Mouse (Mus musculus): ENCODE data around the gene Creld1.

The Creld1 gene

DNA sequence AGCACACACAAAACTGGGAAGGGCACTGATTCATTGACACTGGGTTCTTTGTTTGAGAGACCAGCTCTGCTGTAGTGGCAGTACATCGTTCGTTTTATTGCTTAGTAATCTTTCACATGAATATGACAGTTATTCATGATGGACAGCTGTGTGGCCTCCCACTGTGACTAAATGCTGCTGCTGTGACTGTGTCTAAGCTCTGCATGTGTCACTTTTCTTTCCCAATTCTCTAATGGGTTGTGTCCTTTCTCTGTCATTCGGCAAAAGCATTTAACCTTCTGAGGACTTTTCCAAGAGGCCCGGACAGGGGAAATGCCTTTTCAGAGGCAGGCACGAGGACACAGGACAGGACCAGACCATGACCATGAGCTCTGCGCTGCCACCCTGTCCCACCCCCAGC lies 30.8 kb downstream of the Creld1 start:
- DNase-seq = no peak

DNA sequence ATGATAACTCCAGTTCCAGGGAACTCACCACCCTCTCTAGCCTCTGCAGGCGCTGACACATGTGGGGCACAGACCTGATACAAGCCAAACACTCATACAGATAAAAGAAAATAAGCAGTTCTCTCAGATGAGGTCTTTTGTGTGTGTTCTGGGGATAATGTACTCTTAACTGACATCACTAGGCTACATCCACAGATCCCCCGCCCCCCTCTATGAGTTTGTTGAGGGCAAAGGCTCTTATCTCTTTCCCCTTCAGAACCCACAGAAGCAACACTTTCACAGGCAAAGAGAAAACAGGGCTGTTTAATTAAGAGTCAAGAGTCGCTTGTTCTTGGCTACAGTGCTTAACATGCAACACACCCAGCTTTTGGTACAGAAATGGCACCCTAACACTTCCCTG lies 31.5 kb downstream of the Creld1 start:
- DNase-seq = no peak

DNA sequence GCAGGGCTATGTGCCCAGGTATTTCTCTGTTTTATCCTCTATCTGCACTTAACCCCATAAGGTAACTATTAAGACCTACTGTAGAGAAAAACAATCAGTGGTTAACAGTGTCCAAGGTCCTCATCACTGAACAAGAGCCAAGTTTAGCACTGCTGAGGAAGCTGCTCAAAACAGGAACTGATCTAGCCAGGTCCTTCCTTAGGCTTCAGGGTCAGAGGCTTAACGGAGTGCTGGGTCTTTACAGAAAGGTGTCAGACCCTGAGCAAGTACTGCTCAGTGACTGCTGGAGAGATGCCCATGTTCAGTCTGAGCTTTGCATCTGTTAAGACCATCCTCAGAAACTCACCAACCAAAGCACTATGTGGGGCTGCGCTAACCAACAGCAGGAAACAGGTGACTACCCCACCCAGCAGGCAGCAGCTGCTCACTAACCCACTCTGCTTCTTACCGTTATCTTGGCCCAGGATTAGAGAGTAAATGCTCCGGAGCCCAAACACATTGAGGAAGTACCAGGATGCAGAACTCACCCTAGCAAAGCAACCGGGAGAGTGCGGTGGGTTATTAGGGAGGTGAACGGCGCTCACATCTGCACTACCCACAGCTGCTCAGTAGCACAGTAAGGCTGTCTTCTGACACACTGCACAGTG lies 34.5 kb downstream of the Creld1 start:
- DNase-seq = no peak

DNA sequence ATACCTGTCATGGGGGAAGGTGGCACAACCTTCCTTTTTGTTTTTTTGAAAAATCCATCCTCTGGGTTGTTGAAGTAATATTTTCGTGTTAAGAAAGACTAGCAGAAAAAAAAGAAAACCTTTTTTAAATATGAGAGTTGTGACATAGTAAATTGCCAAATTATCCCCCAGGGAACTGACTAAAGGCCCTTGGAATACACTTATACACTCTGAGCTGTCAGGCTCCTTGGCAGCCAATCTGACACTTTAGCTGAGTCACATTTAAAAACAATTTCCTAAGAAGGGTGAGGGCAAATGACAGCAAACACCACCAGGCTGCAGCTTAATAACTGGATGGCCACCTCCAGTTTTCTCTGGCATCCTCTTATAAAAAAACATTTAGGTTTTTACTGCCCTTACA lies 39.2 kb downstream of the Creld1 start:
- no peak for DNase-seq

DNA sequence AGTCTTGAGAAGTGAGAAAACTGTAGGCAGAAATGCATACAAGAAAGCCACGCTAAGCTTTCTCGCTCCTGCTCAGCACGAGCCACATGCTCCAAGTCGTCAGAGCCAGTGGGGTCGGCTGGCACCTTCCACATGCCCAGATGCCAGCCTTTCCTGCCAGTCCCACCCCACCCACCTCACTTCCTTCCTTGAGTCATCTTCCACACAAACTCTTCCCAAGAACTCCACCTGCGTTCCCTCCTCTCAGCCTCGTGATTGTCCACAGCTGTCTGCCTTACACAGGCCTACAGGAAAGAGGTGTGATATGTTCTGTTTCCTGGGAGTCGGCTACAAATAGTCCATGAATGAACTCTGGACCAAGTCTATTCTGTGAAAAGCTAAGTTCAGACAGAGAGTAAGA lies 40.3 kb downstream of the Creld1 start:
- no peak for DNase-seq

DNA sequence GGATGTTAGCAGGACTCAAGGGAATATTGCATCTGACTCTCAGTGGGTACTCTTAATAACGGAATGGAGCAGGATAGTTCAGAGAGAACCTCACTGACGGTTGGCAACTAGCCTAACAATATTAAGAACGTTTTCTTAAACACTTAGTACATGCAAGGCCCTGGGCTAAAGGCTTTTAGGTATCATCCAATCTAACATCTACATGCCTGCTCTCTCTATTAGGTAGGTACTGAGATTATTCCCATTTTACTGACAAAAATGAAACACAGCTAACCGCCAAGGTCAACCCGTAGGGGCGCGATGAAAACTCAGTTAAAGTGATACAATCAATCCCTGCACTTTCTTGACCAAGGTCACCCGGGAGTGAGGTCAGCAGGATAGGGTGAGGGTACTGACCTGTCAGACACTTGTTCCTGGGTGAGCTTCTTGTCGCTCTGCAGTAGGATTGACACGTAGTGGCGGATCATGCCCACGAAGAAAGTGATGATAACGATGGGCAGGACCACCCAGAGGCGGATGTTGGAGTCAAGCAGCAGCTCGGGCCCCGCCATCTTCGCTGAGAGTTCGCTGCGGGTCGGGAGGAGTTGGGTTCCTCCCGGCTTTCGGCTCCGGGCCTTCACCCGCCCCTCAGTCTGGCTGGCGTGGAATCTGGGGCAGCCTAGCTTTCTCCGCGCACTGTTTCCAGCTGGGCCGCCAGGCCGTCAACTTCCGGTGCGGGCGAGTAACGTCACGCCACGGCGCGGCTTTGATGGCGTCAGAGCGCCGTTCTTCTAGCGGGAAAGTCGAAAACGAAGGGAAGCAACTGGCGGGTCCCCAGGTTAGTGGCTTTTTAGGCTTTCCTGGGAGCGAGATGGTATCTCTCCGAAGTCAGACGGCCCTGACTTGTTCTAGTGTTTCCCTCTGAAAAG lies 48.1 kb downstream of the Creld1 start, which contains the start of the genes Emc3 and Fancd2:
Gene Emc3 (minus strand): TSS at position 721 of the 908 bp plus-strand sequence.
Gene Fancd2 (plus strand): TSS at position 751 of the 908 bp plus-strand sequence.
- peak; percentile 93 for DNase-seq

DNA sequence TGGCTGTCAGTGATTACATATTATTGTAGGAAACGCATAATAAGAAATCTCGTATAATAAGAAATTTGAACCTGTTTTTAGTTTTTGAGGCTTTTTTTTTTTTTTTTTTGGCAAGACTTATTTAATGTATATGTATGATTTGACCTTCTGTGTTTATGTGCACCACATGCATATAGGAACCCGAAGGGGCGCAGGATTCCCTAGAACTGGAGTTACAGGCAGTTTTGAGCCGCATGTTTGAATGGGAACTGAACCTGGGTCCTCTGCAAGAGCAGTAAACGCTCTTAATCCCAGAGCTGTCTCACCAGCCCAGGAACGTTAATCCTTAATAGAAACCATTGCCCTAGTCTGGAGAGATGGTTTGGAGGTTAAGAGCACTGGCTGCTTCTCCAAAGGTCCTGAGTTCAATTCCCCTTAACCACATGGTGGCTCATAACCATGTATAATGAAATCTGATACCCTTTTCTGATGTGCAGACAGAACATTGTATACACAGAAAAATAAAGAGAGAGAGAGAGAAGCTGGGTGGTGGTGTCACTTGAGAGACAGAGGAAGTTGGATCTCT lies 48.8 kb downstream of the Creld1 start:
- peak; percentile 14 for DNase-seq

DNA sequence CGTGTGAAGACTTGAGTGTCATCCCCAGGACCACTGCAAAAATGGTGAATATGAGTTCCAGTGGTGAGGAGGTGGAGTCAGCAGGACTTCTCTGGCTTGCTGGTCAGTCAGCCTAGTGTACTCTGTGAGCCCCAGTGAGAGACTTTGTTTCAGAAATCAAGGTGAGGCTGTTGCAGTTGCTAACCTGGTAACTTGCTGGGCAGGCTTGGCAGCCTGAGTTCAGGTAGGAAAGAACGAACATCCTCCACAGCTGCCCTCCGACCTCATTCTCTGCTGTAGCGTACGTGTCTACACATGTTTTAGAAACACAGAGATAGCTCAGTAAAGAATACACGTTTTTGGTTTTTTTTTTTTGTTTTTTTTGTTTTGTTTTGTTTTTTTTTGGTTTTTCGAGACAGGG lies 51.8 kb downstream of the Creld1 start:
- DNase-seq = no peak

DNA sequence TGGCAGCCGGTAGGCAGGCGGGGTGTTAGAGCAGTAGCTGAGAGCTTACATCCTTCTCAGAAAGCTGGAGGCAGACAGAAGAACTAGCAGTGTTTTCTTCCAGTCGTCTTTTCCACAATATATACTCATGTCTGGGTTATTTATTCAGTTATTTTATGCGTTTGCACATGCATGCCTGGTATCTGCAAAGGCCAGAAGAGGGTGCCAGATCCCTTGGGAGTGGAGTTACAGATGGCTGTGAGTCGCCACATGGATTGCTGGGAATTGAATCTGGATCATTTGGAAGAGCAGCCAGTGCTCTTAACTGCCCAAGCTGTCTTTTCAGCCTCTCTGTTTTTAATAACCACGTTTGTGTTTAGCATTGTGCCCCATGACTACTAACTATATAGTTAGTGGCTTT lies 58.5 kb downstream of the Creld1 start:
- no peak for DNase-seq
